Mouse (Mus musculus) neural tube, embryonic 15.5 days (tissue): ENCODE measurements at regions not wholly inside any gene's neighbourhood (a gene's known extent, or its start where the extent isn't known, plus 50 kb on each side); places are given as distances from the start of the nearest gene placed in this dataset.
A peak's percentile ranks its signal among the peaks of the same experiment; 100 is the strongest.

ENCODE experiments used
- ATAC-seq: fragments of 200-750 bp; cut with Nextera tagmentation; 2 replicates; pipeline ENCODE4 v1.8.0; 2017; ENCODE audit warnings: mild to moderate bottlenecking, moderate TSS enrichment, moderate library complexity; ENCODE audit not compliant: low FRiP score
- H3K27ac ChIP-seq: fragments of 300-500 bp; sonication (generic); replicated peaks from 2 replicates; pipeline ENCODE4 v1.5.1; 2015; ENCODE audit warnings: mild to moderate bottlenecking, inconsistent platforms
- H3K27me3 ChIP-seq: fragments of 300-500 bp; sonication (generic); replicated peaks from 2 replicates; pipeline ENCODE4 v1.6.1; 2015; ENCODE audit warnings: inconsistent platforms
- H3K36me3 ChIP-seq: fragments of 300-500 bp; sonication (generic); 2 replicates; pipeline ENCODE4 v1.6.1; 2015; ENCODE audit warnings: inconsistent platforms
- H3K4me1 ChIP-seq: fragments of 300-500 bp; sonication (generic); 2 replicates; pipeline ENCODE4 v1.6.1; 2015; ENCODE audit warnings: inconsistent platforms
- H3K4me2 ChIP-seq: fragments of 300-500 bp; sonication (generic); 2 replicates; pipeline ENCODE4 v1.6.1; 2015; ENCODE audit warnings: inconsistent platforms, mild to moderate bottlenecking, moderate library complexity
- H3K4me3 ChIP-seq: fragments of 300-500 bp; sonication (generic); replicated peaks from 2 replicates; pipeline ENCODE4 v1.5.1; 2015; ENCODE audit warnings: mild to moderate bottlenecking, inconsistent platforms
- H3K9ac ChIP-seq: fragments of 300-500 bp; sonication (generic); replicated peaks from 2 replicates; pipeline ENCODE4 v1.6.1; 2015; ENCODE audit warnings: mild to moderate bottlenecking, inconsistent platforms
- H3K9me3 ChIP-seq: fragments of 300-500 bp; sonication (generic); replicated peaks from 2 replicates; pipeline ENCODE4 v1.6.1; 2016; ENCODE audit warnings: inconsistent platforms
- WGBS: fragments of 180-500 bp; shearing (Covaris S2); methylation state at CpG from one replicate; pipeline ENCODE4 v1.1.7; 2015; ENCODE audit warnings: mixed read lengths; 5-methylcytosine and 5-hydroxymethylcytosine counted together

GRCm38 (mm10) chr16:5760821-5761220 lies 124.3 kb upstream of the Rbfox1 start:
- no peak overlapping the region for H3K9ac ChIP-seq
- H3K4me1 ChIP-seq, result no peaks in the 10 kb centered on the region
- no peaks in the 10 kb centered on the region for H3K36me3 ChIP-seq
- H3K27me3 ChIP-seq, result no peaks in the 10 kb centered on the region
- 87% methylated on average over 4 of the region's 4 CpGs for WGBS
- no peak overlapping the region for H3K4me3 ChIP-seq
- H3K4me2 ChIP-seq, result no peak overlapping the region
- ATAC-seq, result no peak
- H3K27ac ChIP-seq, result no peak overlapping the region
- H3K9me3 ChIP-seq, result no peaks in the 10 kb centered on the region

- no peaks in the 10 kb centered on the region for H3K27me3 ChIP-seq
- H3K9me3 ChIP-seq, result no peaks in the 10 kb centered on the region
- no peak overlapping the region for H3K4me2 ChIP-seq
- no peaks in the 10 kb centered on the region for H3K36me3 ChIP-seq
- H3K4me3 ChIP-seq, result no peak overlapping the region
- no peak for ATAC-seq
- H3K4me1 ChIP-seq, result no peaks in the 10 kb centered on the region
- H3K9ac ChIP-seq, result no peak overlapping the region
- 85% methylated on average over 2 of the region's 2 CpGs for WGBS
- H3K27ac ChIP-seq, result no peak overlapping the region
These were observed 126.1 kb upstream of the Rbfox1 start for GRCm38 (mm10) chr16:5759021-5759420.

- Histone ChIP-seq H3K9ac (no peak overlapping the region), H3K4me3 (no peak overlapping the region), H3K4me1 (peaks cover 6% of the 10 kb centered on the region; the same call in 1 of the 2 replicates), H3K4me2 (no peak overlapping the region), H3K27ac (no peak overlapping the region), H3K27me3 (no peaks in the 10 kb centered on the region), H3K36me3 (no peaks in the 10 kb centered on the region), H3K9me3 (no peaks in the 10 kb centered on the region)
- ATAC-seq, result no peak
- WGBS, result 52% methylated on average over 4 of the region's 4 CpGs
These were observed 142.2 kb upstream of the Rbfox1 start for GRCm38 (mm10) chr16:5742716-5743507.

GRCm38 (mm10) chr16:5740776-5741175 lies 144.4 kb upstream of the Rbfox1 start:
- 59% methylated on average over 7 of the region's 7 CpGs for WGBS
- Histone ChIP-seq H3K36me3 (no peaks in the 10 kb centered on the region), H3K4me1 (peaks cover 6% of the 10 kb centered on the region; the same call in 1 of the 2 replicates), H3K9me3 (no peaks in the 10 kb centered on the region), H3K4me2 (no peak overlapping the region), H3K4me3 (no peak overlapping the region), H3K9ac (no peak overlapping the region), H3K27me3 (no peaks in the 10 kb centered on the region), H3K27ac (no peak overlapping the region)
- ATAC-seq, result no peak

- no peaks in the 10 kb centered on the region for H3K9me3 ChIP-seq
- H3K36me3 ChIP-seq, result no peaks in the 10 kb centered on the region
- no peak overlapping the region for H3K27ac ChIP-seq
- no peak overlapping the region for H3K9ac ChIP-seq
- no peaks in the 10 kb centered on the region for H3K27me3 ChIP-seq
- no peak for ATAC-seq
- no peak overlapping the region for H3K4me3 ChIP-seq
- H3K4me2 ChIP-seq, result no peak overlapping the region
- 71% methylated on average over 4 of the region's 4 CpGs for WGBS
- H3K4me1 ChIP-seq, result 0 out of 2 replicates have a peak, but pooled peaks cover 3% of the 10 kb centered on the region
These were observed 151.5 kb upstream of the Rbfox1 start for GRCm38 (mm10) chr16:5733608-5734007.

GRCm38 (mm10) chr16:5722506-5722905 lies 162.6 kb upstream of the Rbfox1 start:
- no peaks in the 10 kb centered on the region for H3K9me3 ChIP-seq
- no peak overlapping the region for H3K9ac ChIP-seq
- no peak overlapping the region for H3K27ac ChIP-seq
- H3K4me3 ChIP-seq, result no peak overlapping the region
- no peak for ATAC-seq
- no peaks in the 10 kb centered on the region for H3K27me3 ChIP-seq
- no peaks in the 10 kb centered on the region for H3K36me3 ChIP-seq
- no peaks in the 10 kb centered on the region for H3K4me1 ChIP-seq
- H3K4me2 ChIP-seq, result no peak overlapping the region

- ATAC-seq, result no peak
These were observed 171.7 kb upstream of the Rbfox1 start for GRCm38 (mm10) chr16:5713476-5713875.

GRCm38 (mm10) chr16:5709831-5710230 lies 175.3 kb upstream of the Rbfox1 start:
- no peak overlapping the region for H3K4me3 ChIP-seq
- 37% methylated on average over 5 of the region's 5 CpGs for WGBS
- no peak overlapping the region for H3K4me2 ChIP-seq
- H3K36me3 ChIP-seq, result no peaks in the 10 kb centered on the region
- H3K9ac ChIP-seq, result no peak overlapping the region
- H3K27me3 ChIP-seq, result no peaks in the 10 kb centered on the region
- peak; percentile 77 for ATAC-seq
- no peaks in the 10 kb centered on the region for H3K9me3 ChIP-seq
- H3K27ac ChIP-seq, result peak overlapping the region; percentile 79
- peaks cover 13% of the 10 kb centered on the region for H3K4me1 ChIP-seq

More at GRCm38 (mm10) chr16:5713476-5713875, 171.7 kb upstream of the Rbfox1 start:
- Histone ChIP-seq H3K4me2 (no peak overlapping the region), H3K4me3 (no peak overlapping the region), H3K9ac (no peak overlapping the region), H3K27me3 (no peaks in the 10 kb centered on the region), H3K4me1 (peaks cover 13% of the 10 kb centered on the region), H3K9me3 (no peaks in the 10 kb centered on the region), H3K27ac (no peak overlapping the region), H3K36me3 (no peaks in the 10 kb centered on the region)
- 51% methylated on average over 4 of the region's 4 CpGs for WGBS

- no peak overlapping the region for H3K4me2 ChIP-seq
- H3K4me1 ChIP-seq, result peaks cover 6% of the 10 kb centered on the region; the same call in 1 of the 2 replicates
- WGBS, result 49% methylated on average over 9 of the region's 9 CpGs
- ATAC-seq, result no peak
- no peak overlapping the region for H3K4me3 ChIP-seq
- no peak overlapping the region; the same call in 1 of the 2 replicates for H3K27ac ChIP-seq
- H3K9me3 ChIP-seq, result no peaks in the 10 kb centered on the region
- no peaks in the 10 kb centered on the region for H3K36me3 ChIP-seq
- H3K9ac ChIP-seq, result no peak overlapping the region
- H3K27me3 ChIP-seq, result no peaks in the 10 kb centered on the region
These were observed 184.4 kb upstream of the Rbfox1 start for GRCm38 (mm10) chr16:5700731-5701255.

- no peak for ATAC-seq
- no peak overlapping the region for H3K9ac ChIP-seq
- no peaks in the 10 kb centered on the region for H3K9me3 ChIP-seq
- H3K4me3 ChIP-seq, result no peak overlapping the region
- H3K36me3 ChIP-seq, result no peaks in the 10 kb centered on the region
- H3K4me2 ChIP-seq, result no peak overlapping the region
- no peaks in the 10 kb centered on the region for H3K27me3 ChIP-seq
- no peak overlapping the region for H3K27ac ChIP-seq
- WGBS, result 72% methylated on average over 3 of the region's 3 CpGs
- no peaks in the 10 kb centered on the region for H3K4me1 ChIP-seq
These were observed 196.8 kb upstream of the Rbfox1 start for GRCm38 (mm10) chr16:5688322-5688721.

- H3K9me3 ChIP-seq, result no peaks in the 10 kb centered on the region
- no peak overlapping the region for H3K9ac ChIP-seq
- no peak overlapping the region for H3K4me2 ChIP-seq
- no peak overlapping the region for H3K4me3 ChIP-seq
- no peak overlapping the region; the same call in 1 of the 2 replicates for H3K27ac ChIP-seq
- no peak for ATAC-seq
- no peaks in the 10 kb centered on the region for H3K36me3 ChIP-seq
- H3K4me1 ChIP-seq, result peaks cover 3% of the 10 kb centered on the region
- WGBS, result 80% methylated on average over 6 of the region's 6 CpGs
- H3K27me3 ChIP-seq, result no peaks in the 10 kb centered on the region
These were observed 211.7 kb upstream of the Rbfox1 start for GRCm38 (mm10) chr16:5673372-5673960.

- WGBS, result 68% methylated on average over 4 of the region's 4 CpGs
- H3K9me3 ChIP-seq, result no peaks in the 10 kb centered on the region
- H3K9ac ChIP-seq, result no peak overlapping the region
- no peaks in the 10 kb centered on the region for H3K36me3 ChIP-seq
- H3K27ac ChIP-seq, result 0 out of 2 replicates have a peak overlapping the region, but pooled peaks have one; percentile 13
- H3K4me2 ChIP-seq, result no peak overlapping the region
- ATAC-seq, result no peak
- H3K4me3 ChIP-seq, result no peak overlapping the region
- no peaks in the 10 kb centered on the region for H3K27me3 ChIP-seq
- peaks cover 3% of the 10 kb centered on the region for H3K4me1 ChIP-seq
These were observed 212.3 kb upstream of the Rbfox1 start for GRCm38 (mm10) chr16:5672871-5673270.
